Mouse (Mus musculus) monocyte, adult 5-6 weeks (primary cell): ENCODE measurements around the gene Cish. TPM values are rescaled to one million over a fixed set of nuclear protein-coding genes. Genes with fewer than 3 reads are reported as not detected.
A peak's percentile ranks its signal among the peaks of the same experiment; 100 is the strongest.

Experiments used
- ATAC-seq: fragments of 153-309, 156-312 bp; replicated peaks from 2 replicates; pipeline ENCODE4 v1.8.0; 2017; ENCODE audit warnings: mild to moderate bottlenecking; ENCODE audit not compliant: low TSS enrichment, insufficient number of reproducible peaks, severe bottlenecking, poor library complexity, low FRiP score
- total RNA-seq: library from RNA; stranded (forward); fragments of 200-1000, 200-491, 200-594 nt; gene quantifications from 3 replicates; pipeline ENCODE4 v1.2.3, GENCODE M21; 2017

Cish gene
- 2.0 to 4.4 TPM (median 3.0 TPM) in 3 replicates for total RNA-seq

DNA sequence AAGGTAGTCTGAATTCAATTTTAAA is at the start of gene Cish:
Gene Cish, plus strand, starts transcription at position 11 of the 25 bp plus-strand sequence.
- ATAC-seq = no peak

DNA sequence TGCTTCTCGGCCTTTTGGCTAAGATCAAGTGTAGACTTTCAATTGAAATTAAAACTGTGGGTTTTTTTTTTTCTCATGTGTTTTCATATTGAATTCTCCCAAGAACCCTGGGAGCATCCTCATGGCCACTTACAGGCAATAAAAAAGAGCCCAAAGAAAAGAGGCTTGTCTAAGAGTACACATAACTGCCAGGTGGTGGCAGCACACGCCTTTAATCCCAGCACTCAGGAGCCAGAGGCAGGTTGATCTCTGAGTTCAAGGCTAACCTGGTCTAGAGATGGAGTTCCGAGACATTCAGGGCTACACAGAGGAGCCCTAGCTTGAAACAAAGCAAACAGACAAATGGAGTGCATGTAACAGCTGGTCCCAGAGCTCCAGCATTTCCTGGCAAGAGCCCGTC is 49.7 kb upstream of the Cish start:
- ATAC-seq = no peak

DNA sequence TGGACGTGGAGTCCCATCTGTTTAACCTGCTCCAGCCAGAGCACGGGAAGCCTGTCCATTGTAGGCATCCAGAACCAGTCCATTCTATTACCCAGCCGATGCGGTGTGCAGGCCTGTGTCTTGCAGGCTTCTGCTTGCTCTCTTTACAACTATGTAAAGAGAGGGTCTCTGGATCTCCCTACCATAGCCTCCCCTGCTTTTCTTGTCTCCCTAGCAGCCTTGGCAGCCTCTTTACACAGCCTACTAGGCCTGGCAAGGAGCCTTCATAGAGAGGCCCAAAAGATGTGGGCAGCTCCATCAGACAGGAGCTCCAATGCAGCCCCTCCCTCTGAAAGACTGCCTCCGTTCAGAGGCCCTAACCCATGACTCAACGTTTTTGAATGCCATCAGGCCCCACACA is 46.7 kb upstream of the Cish start:
- ATAC-seq = no peak

DNA sequence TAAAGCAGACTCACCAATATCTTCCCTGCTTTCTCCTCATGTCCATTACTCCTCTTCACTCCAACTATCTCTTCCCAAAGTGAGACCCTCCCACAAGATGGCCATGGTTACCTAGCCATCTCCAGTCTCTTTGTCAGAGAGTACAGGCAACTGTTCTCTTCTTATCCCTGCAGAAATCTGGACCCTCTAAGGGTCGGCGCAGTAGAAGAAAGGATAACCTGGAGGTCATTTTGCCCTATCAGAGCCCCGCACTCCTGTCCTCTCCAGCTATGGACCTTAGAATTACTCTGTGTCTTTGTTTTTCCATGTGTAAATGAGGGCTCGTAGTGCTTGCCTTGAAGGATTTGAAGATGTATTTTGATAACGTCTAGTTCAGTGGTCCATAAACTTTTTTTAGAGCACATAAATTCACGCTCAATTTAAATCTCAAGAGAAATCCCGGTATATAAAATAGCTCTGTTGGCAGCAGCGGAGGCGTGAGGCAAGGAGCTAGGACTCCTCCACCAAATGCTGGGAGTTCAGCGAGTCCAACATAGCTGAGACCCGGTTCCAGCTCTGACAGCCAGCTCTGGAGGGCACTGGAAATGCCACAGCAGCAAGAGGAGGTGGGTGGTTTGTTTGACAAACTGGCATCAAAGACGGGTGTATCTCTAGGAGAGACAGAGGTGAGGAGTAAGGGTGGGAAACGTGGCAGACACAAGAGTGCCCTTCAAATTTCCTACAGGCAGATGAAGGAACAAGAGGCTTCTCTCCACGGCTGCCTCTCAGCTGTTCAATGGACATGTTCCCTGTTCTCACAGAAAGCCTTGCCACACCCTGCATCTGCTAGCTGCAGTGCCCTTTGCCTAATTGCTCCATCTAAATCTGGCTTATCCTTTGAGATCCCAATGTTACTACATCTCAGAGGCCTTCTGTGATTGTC is 45.1 kb upstream of the Cish start:
- no peak for ATAC-seq

DNA sequence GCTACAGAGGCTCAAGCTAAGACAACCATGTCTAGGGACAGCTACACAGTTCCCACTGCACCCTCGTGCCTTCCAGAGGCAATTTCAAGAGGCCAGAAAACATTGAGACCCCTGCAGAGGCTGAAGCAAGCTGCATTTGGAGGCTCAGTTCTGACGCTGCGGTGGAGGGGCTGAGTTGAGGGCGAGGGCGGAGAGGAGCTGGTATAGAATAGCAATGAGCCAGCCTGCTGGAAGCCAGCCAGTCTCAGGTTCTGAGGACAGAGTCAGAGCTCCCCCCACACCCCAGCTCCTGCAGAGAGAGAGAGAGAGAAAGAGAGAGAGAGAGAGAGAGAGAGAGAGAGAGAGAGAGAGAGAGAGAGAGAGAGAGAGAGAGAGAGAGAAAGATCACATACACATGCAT is 43.7 kb upstream of the Cish start:
- ATAC-seq = no peak

DNA sequence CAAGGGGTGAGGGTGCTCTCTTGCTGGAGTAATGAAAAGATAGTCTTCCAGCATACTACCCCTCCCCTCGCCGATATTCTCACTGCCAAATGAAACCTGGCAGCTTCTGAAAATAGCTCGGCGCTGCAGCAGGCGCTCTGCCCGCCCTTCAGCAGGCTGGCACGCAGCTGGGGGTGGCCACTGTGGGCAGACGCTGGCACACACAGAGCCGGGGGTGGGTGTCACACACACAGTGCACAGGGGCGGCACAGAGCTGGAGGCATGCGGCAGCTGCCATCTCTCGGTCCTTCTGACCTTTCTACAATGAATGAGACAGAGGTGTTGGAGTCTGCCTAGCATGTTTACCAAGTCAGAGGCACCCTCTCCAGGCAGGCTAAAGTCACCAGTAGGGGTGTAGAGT is 41.4 kb upstream of the Cish start:
- no peak for ATAC-seq

DNA sequence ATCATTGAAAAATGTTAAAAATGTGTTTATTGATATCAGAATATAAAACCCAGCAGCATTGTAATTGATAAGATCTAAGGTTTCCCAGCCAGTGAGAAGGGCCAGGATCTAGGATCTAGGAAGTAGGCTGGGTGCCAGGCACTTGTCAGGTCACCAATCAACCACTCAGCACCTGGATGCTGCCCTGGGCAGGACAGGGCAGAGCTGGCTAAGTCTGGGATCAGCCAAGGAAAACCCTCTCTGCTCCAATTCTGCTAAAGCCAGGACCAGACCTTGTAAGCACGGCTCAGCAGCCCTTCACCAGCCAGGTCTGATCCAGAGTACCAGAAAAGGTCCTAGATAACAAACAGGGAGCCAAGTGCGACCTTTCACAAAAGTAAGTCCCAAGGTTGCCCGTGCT is 40.9 kb upstream of the Cish start:
- ATAC-seq = no peak

DNA sequence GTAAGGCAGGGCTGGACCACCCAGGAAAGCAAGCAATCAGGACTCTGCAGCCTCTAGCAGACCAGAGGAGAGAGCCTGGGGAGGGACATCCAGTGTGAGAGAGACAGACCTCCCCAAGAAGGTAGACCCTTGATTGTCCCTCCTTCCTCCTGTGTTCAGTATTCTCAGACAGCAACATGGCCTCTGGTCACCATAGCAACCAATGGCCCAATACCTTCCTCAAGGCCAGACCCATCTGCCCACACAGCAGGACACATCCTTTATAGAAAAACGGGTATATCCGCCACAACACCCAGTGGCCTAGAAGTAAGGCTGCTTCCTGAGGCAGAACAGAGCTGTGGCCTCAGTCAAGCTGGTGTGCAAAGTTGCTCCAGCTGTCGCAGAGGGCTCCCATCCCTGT is 40.2 kb upstream of the Cish start:
- no peak for ATAC-seq

DNA sequence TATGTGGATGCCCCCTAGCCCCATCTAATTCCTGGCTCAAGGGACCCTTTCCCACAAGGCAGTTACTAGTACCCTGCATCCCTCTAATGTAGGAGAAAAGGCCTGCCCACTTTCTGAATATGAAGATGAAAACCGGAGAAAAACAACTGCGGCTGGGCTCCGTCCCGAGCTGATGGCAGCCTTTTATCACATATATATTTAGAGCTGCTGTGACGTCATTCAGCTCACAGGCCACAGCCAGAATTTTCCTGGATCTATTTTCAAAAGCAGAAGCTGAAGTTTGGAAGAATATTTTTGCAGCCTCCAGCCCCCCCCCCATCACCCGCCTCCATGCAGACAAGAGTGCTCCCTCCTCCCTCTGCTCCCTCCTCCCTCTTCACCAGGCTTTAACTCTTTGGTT is 36.3 kb upstream of the Cish start:
- ATAC-seq = no peak

DNA sequence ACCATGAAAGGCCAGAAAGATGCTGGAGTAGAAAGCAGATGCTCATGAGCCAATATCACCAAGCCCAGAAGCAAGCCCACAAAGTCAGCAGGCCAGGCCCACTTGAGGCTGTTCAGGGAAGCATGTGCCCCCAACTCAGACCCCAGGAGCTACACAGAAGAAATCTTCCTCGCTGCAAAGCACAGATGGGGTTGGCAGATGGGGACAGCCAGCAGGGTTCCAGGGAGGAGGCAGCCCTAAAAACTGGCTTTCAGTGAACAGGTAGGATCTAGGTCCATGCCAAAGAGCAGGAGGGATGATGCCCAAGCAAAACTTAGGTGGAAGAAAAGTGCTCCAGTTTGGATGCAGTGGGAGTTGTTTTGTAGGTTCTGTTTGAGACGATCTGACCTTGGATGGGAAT is 35.4 kb upstream of the Cish start:
- ATAC-seq = no peak

DNA sequence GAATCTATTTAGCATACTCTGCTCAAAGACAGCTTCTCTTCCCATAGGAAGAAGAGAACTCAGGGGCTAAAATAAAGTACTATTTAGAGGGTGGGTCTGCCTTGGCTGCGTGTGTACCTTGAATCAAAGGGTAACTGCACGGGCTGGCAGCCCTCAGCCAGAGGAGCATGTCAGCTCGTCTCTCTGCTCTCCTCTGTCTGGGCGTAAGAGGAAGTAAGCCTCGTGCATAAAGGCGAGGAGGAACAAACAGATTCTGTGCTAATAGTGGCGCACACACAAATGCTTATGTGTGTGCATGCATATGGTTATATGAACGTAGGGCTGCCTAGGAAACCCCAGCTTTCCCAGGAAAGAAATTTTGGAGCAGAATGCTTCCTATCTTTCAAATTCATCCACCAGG is 35.0 kb upstream of the Cish start:
- ATAC-seq = peak; percentile 71

DNA sequence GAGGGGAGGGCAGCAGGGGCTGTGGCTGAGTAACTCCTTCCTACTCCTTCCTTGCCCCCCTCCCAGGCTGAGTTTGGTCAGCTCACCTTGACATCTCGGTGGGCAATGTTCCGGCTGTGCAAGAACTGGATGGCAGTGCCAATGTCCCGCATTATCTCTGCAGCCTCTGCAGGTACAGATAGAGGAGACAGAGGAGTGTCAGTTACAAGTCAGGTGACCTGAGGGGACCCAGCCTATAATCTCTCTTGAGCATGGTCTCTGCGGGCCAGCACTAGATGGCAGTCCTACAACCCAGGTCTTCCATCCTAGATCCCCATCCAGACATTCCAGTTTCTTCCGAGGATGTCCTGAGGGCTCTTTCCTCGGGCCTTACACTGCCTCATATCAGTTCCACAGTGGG is 34.0 kb upstream of the Cish start:
- ATAC-seq = no peak

DNA sequence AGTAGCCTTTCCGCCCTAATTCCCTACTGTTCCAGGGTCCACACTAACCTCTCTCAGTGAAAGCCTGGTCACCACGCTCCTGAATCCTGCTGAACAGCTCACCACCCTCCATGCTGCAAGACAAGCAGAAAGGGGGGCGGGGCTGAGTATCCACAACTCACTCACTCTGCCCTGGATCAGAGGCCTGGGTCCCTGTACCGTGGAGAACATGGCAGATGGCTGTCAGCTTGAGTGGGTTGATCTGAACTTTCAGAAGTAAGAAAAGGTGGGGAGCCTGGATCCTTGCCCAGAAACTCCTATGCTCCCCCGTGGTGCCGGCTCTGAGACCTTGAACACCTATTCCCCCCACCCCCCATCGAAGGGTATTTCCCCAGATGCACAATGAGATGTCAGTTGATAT is 33.5 kb upstream of the Cish start:
- ATAC-seq = no peak

DNA sequence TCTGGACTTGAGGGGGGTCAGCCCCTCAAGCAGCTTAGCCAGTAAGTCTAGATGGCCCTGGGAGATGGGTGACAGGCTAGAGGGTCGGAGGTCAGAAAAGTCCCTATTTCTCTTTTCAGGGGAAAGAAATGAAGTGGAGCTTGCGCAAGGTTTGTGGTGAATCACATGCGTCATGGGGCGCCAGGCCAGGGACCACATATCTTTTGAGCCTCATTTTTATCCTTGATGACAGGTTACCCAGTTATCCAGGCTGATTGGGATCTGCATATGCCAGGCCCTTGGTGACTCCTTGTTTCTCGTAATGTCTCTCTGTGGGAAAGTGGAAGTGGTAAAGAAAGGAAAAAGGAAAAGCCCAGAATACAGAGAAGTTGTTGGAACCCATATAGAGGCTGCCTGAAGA is 31.9 kb upstream of the Cish start:
- peak; percentile 59 for ATAC-seq

DNA sequence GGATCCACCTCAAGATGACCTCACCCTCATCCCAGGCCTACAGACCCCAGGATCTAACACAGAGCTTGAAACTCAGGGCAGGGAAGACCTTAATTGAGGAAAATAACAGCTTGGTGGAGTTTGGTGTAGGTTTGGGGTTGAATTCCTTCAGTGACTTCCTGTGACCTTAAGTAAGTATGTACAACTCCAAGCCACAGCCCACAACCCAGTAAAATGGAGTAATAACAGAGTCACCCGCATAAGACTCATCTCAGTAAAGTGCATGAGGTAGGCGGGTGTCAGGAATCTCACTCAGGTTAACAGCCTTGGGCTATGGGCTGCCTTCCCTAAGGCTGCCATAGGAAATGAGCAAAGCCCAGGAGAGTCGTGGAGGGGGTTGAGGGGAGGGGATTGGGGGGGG is 31.1 kb upstream of the Cish start:
- no peak for ATAC-seq

DNA sequence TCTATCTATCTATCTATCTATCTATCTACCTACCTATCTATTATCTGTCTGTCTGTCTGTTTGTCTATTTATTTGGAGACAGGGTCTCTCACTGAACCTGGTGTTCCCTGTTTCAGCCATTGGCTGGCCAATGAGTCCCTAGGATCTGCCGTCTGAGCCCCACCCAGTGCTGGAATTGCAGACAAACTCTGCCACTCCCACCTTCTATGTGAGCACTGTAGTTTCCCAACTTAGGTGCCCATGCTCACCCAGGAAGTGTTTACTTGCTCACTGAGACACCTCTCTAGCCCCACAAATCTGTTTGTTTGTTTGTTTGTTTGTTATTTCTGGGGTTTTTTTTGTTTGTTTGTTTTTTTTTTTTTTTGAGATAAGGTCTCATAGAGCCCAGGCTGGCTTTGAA is 28.8 kb upstream of the Cish start:
- no peak for ATAC-seq

DNA sequence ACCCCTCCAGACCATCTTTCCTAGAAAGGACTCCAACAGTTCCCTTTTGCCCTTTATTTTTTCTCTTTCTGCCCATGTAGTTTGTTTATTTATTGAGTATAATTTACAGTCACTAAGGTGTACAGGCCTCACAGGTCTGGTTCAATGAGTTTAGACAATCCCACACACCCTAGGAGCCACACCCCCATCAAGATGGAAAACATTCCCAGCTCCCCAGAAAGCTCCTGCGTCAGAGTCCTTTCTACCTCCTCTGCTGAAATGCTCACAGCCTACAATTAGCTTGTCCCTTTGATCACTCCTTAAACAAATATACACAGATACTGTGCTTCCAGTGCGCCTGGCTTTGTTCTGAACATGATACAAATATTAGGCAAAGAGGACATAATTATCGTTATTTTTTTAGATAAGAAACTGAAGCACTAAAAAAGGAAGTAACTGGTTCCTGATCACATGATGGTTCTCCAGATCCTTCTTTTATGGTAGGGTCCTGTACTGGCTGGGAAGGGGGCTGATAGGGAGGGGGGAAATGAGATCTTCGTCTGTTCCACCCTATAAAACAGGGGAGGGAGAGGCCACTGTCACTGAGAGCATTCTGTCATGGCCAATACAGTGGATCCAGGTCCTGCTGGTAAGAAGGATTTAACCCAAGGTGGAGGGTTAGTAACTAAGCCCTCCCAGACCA is 28.0 kb upstream of the Cish start:
- no peak for ATAC-seq

DNA sequence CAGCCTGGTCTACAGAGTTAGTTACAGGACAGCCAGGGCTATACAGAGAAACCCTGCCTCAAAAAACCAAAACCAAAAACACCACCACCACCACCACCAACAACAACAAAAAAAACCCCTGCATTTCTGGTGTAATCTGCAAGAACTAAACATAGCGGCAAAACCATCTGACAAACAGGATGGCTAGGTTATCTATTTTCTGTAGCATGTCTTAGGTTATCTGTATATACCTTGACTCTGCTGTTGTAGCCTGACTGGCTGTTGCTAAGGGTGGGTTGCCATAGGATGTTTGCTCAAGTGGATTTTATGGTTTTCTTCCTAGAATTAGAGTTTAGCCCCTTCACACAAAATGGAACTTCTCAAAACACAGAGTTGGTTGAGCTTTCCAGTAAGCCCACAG is 26.1 kb upstream of the Cish start:
- no peak for ATAC-seq

DNA sequence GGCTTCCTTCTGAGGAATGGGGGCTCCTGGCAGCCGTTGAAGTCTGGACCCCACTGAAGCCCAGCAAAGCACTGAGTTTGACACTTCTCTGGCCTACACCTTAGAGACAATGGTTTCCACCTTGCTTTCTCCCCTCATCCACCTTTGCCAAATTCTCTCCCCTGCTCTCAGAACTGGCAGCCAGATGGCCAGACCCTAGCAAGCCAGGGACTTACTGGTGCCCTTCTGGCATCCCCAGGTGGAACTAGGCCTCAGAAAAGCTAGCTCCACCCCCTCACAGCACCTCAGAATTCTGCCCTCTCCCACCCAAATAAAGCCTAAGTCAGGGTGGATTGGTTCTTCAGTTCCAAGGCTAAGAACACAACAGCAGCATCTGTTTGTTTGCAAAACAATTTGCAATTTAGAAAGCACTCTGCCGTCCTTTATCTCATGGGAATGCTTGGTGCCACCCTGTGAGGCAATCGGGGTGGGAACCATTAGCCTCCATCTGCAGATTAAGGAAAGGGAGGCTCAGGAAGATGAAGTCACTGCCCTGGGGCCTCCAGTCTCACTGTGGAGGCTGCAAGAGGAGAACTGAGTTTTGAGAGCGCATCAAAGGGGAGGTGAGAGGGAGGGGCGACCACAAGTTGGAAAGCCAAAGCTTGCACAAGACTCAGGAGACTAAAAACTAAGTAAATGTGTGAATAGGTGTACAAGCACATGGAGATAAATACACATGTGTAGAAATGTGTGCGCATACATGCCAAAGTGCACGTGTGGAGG is 24.5 kb upstream of the Cish start:
- no peak for ATAC-seq

DNA sequence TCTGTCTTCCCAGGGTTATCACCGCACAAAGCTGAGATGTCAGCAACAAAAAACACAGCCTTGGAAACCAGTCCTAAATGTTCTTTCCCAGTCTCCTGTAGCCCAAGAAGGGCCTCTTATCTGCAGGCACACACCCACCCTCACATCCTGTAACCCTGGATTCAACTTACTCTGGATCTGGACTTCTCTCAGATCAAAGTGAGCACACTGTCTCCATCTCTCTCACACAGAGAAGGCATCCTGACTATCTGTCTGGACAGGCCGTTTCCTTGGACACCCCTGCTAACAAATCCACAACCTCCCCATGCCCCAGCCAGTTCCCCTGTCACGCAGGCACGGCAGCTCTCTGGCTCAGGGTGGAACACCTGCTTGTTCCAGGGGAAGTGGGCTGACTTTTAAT is 23.5 kb upstream of the Cish start:
- ATAC-seq = no peak
